Mouse (Mus musculus) cerebellum, postnatal 25 days (tissue): ENCODE measurements at regions not wholly inside any gene's neighbourhood (a gene's known extent, or its start where the extent isn't known, plus 50 kb on each side); places are given as distances from the start of the nearest gene placed in this dataset.

Experiments used
- DNase-seq, 2 experiments: peaks; one replicate each; pipeline ENCODE4 v3.0.0; 2021; ENCODE audit warnings: mixed read lengths in 2 of 2

- DNase-seq: no peak
Measured at GRCm38 (mm10) chr14:95241946-95242345, 639.1 kb upstream of the 4921530L21Rik start.

GRCm38 (mm10) chr14:95248859-95249258, 632.2 kb upstream of the 4921530L21Rik start:
- no peak for DNase-seq

- DNase-seq: no peak
Measured at GRCm38 (mm10) chr14:95256110-95256509, 624.9 kb upstream of the 4921530L21Rik start.

- DNase-seq: no peak
Measured at GRCm38 (mm10) chr14:95281431-95281830, 599.6 kb upstream of the 4921530L21Rik start.

GRCm38 (mm10) chr14:95282016-95282415, 599.0 kb upstream of the 4921530L21Rik start:
- DNase-seq: no peak

GRCm38 (mm10) chr14:95314134-95314924, 566.7 kb upstream of the 4921530L21Rik start:
- DNase-seq: no peak

GRCm38 (mm10) chr14:95356968-95357367, 524.1 kb upstream of the 4921530L21Rik start:
- peak; percentile 92 to 93 for DNase-seq
